Mouse (Mus musculus): ENCODE measurements around the gene Gpatch8. TPM values are rescaled to one million over a fixed set of nuclear protein-coding genes. Genes with fewer than 3 reads are reported as not detected.

Gene Gpatch8
- polyA plus RNA-seq (2012; rRNA removed; ENCODE audit: low replicate concordance) = 17.4 and 19.1 TPM in 2 replicates

DNA sequence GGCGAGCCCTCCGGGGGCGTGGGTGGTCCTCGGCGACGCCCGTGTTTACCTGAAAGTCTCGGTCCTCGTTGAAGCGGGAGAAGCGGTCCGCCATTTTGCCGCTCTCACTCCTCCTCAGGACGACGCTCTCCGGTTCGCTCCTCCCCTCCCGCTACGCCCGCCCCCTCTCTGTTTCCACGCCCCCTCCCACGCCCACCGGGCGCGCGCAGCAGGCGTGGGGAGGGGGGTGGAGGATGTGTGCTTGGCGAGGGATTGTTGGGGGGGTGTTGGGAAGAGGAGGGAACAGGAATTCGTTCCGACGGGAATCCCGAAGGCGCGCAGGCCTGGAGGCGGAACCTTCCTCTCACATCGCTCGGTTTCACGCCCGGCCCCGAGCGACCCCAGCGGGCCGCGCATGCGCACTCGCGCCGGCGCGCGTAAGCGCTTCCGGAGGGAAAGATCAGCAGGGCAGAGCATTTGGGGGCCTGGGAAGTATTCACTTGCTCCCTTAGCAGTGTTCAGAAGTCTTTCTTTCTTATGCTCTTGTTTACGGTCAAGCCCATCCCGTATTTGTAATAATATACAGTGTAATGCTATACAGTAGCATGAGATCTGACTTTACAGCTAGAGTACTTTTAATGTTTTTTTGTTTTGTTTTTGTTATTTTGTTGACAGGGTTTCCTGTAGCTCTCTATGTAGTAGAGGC, at the start of gene Gpatch8:
Gpatch8 (minus strand) TSS at position 362 of the 685 bp plus-strand sequence.

DNA sequence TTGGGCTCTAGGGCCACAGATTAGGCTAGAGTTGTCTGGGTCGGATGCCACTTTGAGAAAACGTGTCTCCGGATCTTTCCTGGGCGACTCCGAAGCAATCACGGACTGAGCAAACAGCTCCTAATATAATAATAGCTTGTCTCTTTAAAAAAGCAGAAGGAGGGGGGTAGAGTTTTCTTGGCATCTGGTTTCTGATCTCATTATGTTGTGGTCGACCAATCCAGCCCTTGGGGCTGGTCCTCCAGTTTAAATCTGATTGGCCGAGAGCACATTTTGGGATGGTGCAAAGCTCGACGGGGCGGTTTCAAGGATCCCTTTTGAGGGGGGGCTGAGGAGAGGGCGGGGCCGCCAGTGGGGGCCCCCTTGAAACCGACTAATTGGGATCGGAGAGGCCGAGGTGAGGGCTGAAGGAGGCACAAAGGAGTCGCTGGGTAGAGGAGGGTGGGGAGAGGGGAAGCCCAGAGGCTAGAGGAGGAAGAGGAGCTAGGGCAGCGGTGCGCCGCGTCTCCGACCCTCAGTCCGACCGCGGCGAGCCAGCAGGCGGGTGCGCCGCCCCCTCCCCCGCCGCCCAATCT, 47.9 kb upstream of the Gpatch8 start, which contains the start of gene Fzd2:
Fzd2 (plus strand) TSS at position 387 of the 575 bp plus-strand sequence.

DNA sequence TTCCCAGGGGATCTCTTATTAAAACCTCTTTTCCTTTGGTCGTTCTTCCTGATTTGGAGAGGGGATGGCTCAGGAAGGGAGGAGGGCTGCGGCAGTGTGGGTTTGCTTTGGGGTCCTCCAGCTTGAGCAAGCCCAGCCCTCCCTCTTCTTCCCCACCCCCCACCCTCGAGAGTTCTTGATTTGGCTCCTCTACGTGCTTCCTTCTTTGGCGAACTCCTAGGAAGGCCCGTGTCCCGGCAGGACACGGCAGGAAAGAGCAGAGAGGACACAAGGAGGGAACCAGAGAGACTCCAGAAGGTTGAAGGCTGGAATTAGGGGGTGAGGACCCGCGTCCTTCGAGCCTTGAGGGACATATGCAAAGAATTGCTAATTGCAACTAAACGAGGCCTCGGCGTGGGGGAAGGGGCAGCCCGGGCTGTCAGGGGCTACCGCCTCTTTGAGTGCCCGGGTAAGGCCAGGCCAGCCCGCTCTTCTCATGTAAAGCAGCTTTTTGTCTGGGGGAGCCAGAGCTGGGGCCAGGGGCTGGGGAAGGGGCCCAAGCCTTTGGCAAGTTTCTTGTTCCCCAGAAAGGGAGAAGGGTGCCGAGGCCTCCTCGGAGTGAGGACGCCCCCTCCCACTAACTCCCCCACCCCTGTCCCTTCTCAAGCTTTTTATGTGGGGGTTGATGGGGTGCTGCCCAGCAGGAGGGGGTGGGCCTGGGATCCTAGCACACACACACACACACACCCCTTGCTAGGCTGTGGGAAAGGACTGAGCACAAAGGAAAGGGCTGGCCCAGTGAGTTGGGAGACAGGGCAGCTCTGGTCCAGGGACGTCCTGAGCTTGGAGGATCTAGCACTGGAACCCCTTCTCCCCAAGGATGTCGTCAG, 23.2 kb upstream of the Gpatch8 start, which contains the start of gene Gm11627:
Gm11627 (minus strand) TSS at position 297 of the 869 bp plus-strand sequence.

DNA sequence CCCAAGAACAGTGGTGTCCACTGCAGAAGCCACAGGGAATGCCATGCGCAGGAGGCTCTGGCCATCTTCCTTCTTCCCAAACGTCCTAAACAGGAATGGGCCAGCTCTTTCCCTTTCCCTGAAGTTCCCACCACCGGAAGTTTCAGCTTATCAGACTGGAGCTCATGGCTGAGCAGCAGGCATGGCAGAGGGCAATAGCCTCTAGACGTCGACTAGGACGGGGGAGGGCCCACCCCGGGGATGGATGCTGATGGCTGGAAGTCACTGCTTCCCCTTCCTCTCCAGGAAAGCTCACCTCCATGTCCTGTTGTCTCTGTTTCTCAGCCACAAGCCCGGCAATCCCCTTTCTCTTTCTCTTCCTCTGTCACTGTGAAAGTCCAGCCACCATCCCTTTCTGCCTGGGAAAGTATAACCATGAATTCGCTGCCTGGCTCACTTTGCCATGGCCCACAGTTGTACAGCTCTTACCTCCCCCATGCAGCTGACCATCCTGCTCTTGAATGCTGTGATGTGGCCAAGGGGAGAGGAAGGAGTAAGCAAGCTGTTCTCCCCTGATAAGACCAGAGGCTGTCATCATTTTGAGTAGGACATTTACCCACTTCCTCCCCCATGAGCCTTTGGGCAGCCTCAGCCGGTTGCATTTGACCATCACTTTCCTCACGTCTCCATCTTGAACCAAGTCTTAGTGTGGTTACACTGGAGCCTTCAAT, 86.4 kb downstream of the Gpatch8 start, which contains the start of gene Itga2b:
Itga2b (minus strand) TSS at position 475 of the 710 bp plus-strand sequence.

DNA sequence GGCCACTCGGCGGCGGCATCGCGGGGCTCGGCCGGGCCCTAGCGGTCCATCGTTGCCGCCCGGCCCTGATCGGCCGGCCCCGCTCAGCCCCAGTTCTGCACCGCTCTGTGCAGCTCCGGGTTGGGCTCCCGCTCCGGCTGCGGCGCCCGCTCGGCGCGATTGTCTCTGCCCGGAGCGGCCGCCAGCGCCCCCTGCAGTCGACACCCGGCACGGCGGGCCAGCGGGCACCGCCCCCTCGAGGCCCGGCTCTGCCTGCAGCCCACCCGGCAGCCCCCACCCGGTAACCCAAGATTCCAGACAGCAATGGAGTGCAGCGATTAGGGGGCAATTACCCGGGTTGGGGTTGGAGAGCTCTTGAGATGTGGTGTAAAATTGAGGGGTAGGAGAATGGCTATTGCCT, 108.7 kb downstream of the Gpatch8 start, which contains the start of gene Fam171a2:
Fam171a2 (minus strand) TSS at position 186 of the 400 bp plus-strand sequence.

DNA sequence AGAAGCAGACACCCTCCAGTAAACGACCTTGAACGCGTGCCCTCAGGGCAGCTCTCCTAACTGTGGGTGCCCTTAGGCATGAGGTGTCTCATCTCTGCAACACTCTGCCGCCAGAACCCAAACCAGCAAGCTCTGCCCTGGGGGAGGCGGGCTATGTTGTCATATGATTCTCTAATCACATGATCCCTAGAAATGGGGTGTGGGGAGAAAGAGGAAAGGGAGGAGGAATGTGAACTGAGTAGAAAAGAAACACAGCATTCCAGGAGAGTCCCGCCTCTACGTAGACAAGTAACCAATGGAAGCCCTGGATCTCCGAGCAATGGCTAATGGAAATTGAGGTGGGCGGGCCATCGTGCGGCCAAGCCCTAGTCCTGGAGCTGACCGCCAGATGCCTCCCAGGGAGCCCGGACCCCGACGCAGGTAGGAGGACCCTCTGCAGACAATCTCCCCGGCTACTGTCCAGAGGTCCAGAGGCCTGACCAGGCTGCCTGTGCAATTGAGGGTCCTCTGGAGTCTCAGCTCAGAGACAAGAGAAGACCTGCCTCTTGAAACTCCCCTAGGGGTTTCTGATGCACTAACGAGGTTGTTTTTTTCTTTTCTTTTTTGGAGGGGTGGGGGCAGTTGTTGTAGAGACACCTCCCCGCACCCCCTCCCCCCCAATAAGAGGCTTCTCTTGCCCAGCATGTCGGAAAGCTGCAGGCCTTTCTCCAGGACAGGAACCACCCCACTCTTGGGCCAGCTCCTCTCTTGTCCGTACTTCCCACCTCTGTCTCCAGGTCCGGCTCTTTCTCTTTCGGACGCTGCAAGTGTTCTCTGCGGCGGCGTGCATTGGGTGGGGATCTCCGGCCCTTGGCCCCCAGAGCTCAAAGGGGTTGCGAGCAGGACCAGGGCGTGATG, 125.8 kb downstream of the Gpatch8 start, which contains the start of gene Grn:
Grn (plus strand) TSS at position 195 of the 897 bp plus-strand sequence.

Other genes starting within 250 kb of the Gpatch8 start
- gene Ubtf, start 236.7 kb downstream of the Gpatch8 start, polyA plus RNA-seq (2012; rRNA removed; ENCODE audit: low replicate concordance) = 20.5 and 28.1 TPM in 2 replicates
- gene Slc4a1, start 190.2 kb downstream of the Gpatch8 start, polyA plus RNA-seq (2012; rRNA removed; ENCODE audit: low replicate concordance) = 0.06 TPM in 1 of 2 replicates, not detected in the other
- gene Rundc3a, start 163.0 kb downstream of the Gpatch8 start, polyA plus RNA-seq (2012; rRNA removed; ENCODE audit: low replicate concordance) = 4.6 and 10.4 TPM in 2 replicates
- 583 and 649 TPM in 2 replicates for gene Slc25a39, start 148.4 kb downstream of the Gpatch8 start, polyA plus RNA-seq (2012; rRNA removed; ENCODE audit: low replicate concordance)
- 304 and 432 TPM in 2 replicates for gene Grn, start 126.1 kb downstream of the Gpatch8 start, polyA plus RNA-seq (2012; rRNA removed; ENCODE audit: low replicate concordance)
- 22.9 and 40.8 TPM in 2 replicates for gene Fam171a2, start 108.7 kb downstream of the Gpatch8 start, polyA plus RNA-seq (2012; rRNA removed; ENCODE audit: low replicate concordance)
- gene Itga2b, start 86.3 kb downstream of the Gpatch8 start, polyA plus RNA-seq (2012; rRNA removed; ENCODE audit: low replicate concordance) = 27.3 and 35.8 TPM in 2 replicates
- 0.32 and 1.2 TPM in 2 replicates for gene Gm11627, start 23.1 kb upstream of the Gpatch8 start, polyA plus RNA-seq (2012; rRNA removed; ENCODE audit: low replicate concordance)
- 21.5 and 45.3 TPM in 2 replicates for gene Fzd2, start 48.0 kb upstream of the Gpatch8 start, polyA plus RNA-seq (2012; rRNA removed; ENCODE audit: low replicate concordance)
- not detected in 2 replicates for gene Meioc, start 107.3 kb upstream of the Gpatch8 start, polyA plus RNA-seq (2012; rRNA removed; ENCODE audit: low replicate concordance)
- gene Ccdc43, start 141.4 kb upstream of the Gpatch8 start, polyA plus RNA-seq (2012; rRNA removed; ENCODE audit: low replicate concordance) = 4.6 and 10.7 TPM in 2 replicates
- gene Adam11, start 205.0 kb upstream of the Gpatch8 start, polyA plus RNA-seq (2012; rRNA removed; ENCODE audit: low replicate concordance) = 6.2 and 16.5 TPM in 2 replicates